In the genomic region with DNA sequence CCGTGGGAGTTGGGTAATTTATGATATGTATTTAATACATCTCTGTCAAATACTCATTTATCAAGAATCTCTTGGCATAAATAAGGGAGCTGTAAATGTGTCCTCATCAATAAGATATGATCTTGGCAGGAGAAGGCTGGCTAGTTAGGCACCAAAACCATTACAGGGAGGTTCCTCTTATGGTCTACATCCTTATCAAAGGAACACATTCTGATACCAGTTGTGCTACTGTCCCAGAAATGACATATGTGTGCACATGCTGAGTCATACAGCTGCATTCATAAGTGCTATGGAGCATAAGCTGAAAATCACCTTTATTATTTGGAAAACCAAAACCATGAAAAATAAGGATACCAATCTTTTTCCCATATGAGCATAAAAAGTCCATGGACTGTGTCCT, we compare ENCODE assay signal across 47 mouse cellular contexts. TPM values are rescaled to one million over a fixed set of nuclear protein-coding genes. Genes with fewer than 3 reads are reported as not detected.
"Had no signal": no experiment of that assay in that cellular context is flagged by ENCODE, and none has a peak within 500 bp of the region (broad histone marks: within the 10 kb centered on the region; RNA-seq: fewer than 3 reads in every experiment).

No protein-coding gene starts in this region.

- ATAC-seq: liver, embryonic 12.5 days; liver, postnatal 0 days; lung, postnatal 0 days; midbrain, embryonic 13.5 days; midbrain, embryonic 15.5 days; midbrain, embryonic 16.5 days had no signal

- H3K9me3 ChIP-seq: limb, embryonic 10.5 days; limb, embryonic 12.5 days; limb, embryonic 13.5 days; limb, embryonic 15.5 days; liver, embryonic 12.5 days; liver, embryonic 13.5 days; liver, embryonic 15.5 days; lung, embryonic 15.5 days; megakaryocyte, embryonic 14.5 days; midbrain, embryonic 10.5 days; midbrain, embryonic 12.5 days; midbrain, embryonic 13.5 days; midbrain, embryonic 15.5 days; neural tube, embryonic 12.5 days had no signal

- H3K9ac ChIP-seq: limb, embryonic 12.5 days; limb, embryonic 13.5 days; limb, embryonic 15.5 days; liver, embryonic 12.5 days; liver, embryonic 13.5 days; liver, embryonic 14.5 days; liver, embryonic 15.5 days; liver, postnatal 0 days; lung, embryonic 14.5 days; lung, embryonic 15.5 days; midbrain, embryonic 12.5 days; midbrain, embryonic 13.5 days; midbrain, embryonic 15.5 days; neural tube, embryonic 12.5 days had no signal

- H3K27me3 ChIP-seq: limb, embryonic 12.5 days; limb, embryonic 13.5 days; limb, embryonic 15.5 days; liver, embryonic 12.5 days; liver, embryonic 13.5 days; liver, embryonic 15.5 days; lung, embryonic 15.5 days; megakaryocyte, embryonic 14.5 days; midbrain, embryonic 12.5 days; midbrain, embryonic 13.5 days; midbrain, embryonic 15.5 days; neural tube, embryonic 12.5 days had no signal

- H3K27ac ChIP-seq: limb, embryonic 10.5 days; limb, embryonic 12.5 days; limb, embryonic 13.5 days; limb, embryonic 15.5 days; liver, embryonic 12.5 days; liver, embryonic 13.5 days; liver, embryonic 14.5 days; liver, embryonic 15.5 days; lung, embryonic 15.5 days; macrophage; midbrain, embryonic 10.5 days; midbrain, embryonic 12.5 days; midbrain, embryonic 13.5 days; midbrain, embryonic 15.5 days; neural tube, embryonic 12.5 days had no signal

- DNase-seq: left cerebral cortex, postnatal 4 days; liver; liver, embryonic 13.5 days; liver, postnatal 0 days; lung, adult 18-20 months; lung, adult 2 months; lung, embryonic 14.5 days; lung, postnatal 10 days; lung, postnatal 14 days; lung, postnatal 36 days; lung, postnatal 4 days; midbrain, embryonic 14.5 days had no signal

- H3K36me3 ChIP-seq: limb, embryonic 10.5 days; limb, embryonic 12.5 days; limb, embryonic 13.5 days; limb, embryonic 15.5 days; liver, embryonic 12.5 days; liver, embryonic 13.5 days; liver, embryonic 15.5 days; lung, embryonic 15.5 days; midbrain, embryonic 10.5 days; midbrain, embryonic 12.5 days; midbrain, embryonic 13.5 days; midbrain, embryonic 15.5 days; neural tube, embryonic 12.5 days had no signal

- H3K4me1 ChIP-seq: limb, embryonic 10.5 days; limb, embryonic 12.5 days; limb, embryonic 13.5 days; limb, embryonic 15.5 days; liver, embryonic 12.5 days; liver, embryonic 13.5 days; liver, embryonic 15.5 days; lung, embryonic 15.5 days; megakaryocyte, embryonic 14.5 days; midbrain, embryonic 10.5 days; midbrain, embryonic 12.5 days; midbrain, embryonic 13.5 days; midbrain, embryonic 15.5 days; neural tube, embryonic 12.5 days had no signal

- H3K4me3 ChIP-seq: limb, embryonic 10.5 days; limb, embryonic 12.5 days; limb, embryonic 13.5 days; limb, embryonic 15.5 days; liver, embryonic 12.5 days; liver, embryonic 13.5 days; liver, embryonic 15.5 days; lung, embryonic 15.5 days; megakaryocyte, embryonic 14.5 days; midbrain, embryonic 10.5 days; midbrain, embryonic 12.5 days; midbrain, embryonic 13.5 days; midbrain, embryonic 15.5 days; myocyte; neural tube, embryonic 12.5 days had no signal

- H3K4me2 ChIP-seq: limb, embryonic 12.5 days; limb, embryonic 13.5 days; limb, embryonic 15.5 days; liver, embryonic 11.5 days; liver, embryonic 12.5 days; liver, embryonic 13.5 days; liver, embryonic 15.5 days; lung, embryonic 14.5 days; lung, embryonic 15.5 days; midbrain, embryonic 11.5 days; midbrain, embryonic 12.5 days; midbrain, embryonic 13.5 days; midbrain, embryonic 15.5 days; neural tube, embryonic 12.5 days had no signal

RNA-seq across cellular contexts. Expression of gene Lipn, which starts 3.6 kb away (rescaled TPM):
- total RNA-seq: left cerebral cortex, postnatal 10 days; left cerebral cortex, postnatal 14 days; left cerebral cortex, postnatal 25 days; left cerebral cortex, postnatal 36 days; left cerebral cortex, postnatal 4 days; liver, adult 2 months; megakaryocyte progenitor cell, adult 5-6 weeks; megakaryocyte, adult 5-6 weeks; megakaryocyte-erythroid progenitor cell, adult 5-6 weeks; midbrain, postnatal 0 days; monocyte, adult 5-6 weeks had no signal
- polyA plus RNA-seq: limb, embryonic 10.5 days; limb, embryonic 11.5 days; limb, embryonic 12.5 days; limb, embryonic 13.5 days; limb, embryonic 14.5 days; limb, embryonic 15.5 days; liver, adult 2 months; liver, embryonic 11.5 days; liver, embryonic 12.5 days; liver, embryonic 13.5 days; liver, embryonic 14.5 days; liver, embryonic 15.5 days; liver, embryonic 16.5 days; liver, postnatal 0 days; lung, adult 2 months; lung, embryonic 14.5 days; lung, embryonic 15.5 days; lung, embryonic 16.5 days; lung, postnatal 0 days; midbrain, embryonic 10.5 days; midbrain, embryonic 11.5 days; midbrain, embryonic 12.5 days; midbrain, embryonic 13.5 days; midbrain, embryonic 14.5 days; midbrain, embryonic 15.5 days; midbrain, embryonic 16.5 days; midbrain, postnatal 0 days; myocyte; neural tube, embryonic 11.5 days; neural tube, embryonic 12.5 days had no signal

RNA-seq across cellular contexts. Expression of gene Lipm, which starts 37.2 kb away (rescaled TPM):
- total RNA-seq: left cerebral cortex, postnatal 25 days; left cerebral cortex, postnatal 36 days; liver, adult 2 months; megakaryocyte progenitor cell, adult 5-6 weeks; megakaryocyte, adult 5-6 weeks; megakaryocyte-erythroid progenitor cell, adult 5-6 weeks; monocyte, adult 5-6 weeks had no signal
- polyA plus RNA-seq: limb, embryonic 10.5 days; limb, embryonic 11.5 days; liver, adult 2 months; liver, embryonic 11.5 days; liver, embryonic 12.5 days; liver, embryonic 13.5 days; liver, embryonic 14.5 days; liver, embryonic 15.5 days; liver, embryonic 16.5 days; liver, postnatal 0 days; lung, embryonic 14.5 days; lung, postnatal 0 days; macrophage; midbrain, embryonic 10.5 days; midbrain, embryonic 11.5 days; midbrain, embryonic 12.5 days; midbrain, embryonic 13.5 days; midbrain, embryonic 14.5 days; midbrain, embryonic 15.5 days; midbrain, embryonic 16.5 days; myocyte; neural tube, embryonic 11.5 days; neural tube, embryonic 12.5 days had no signal

RNA-seq across cellular contexts. Expression of gene Lipk, which starts 55.5 kb away (rescaled TPM):
- total RNA-seq: left cerebral cortex, postnatal 14 days; left cerebral cortex, postnatal 25 days; left cerebral cortex, postnatal 36 days; left cerebral cortex, postnatal 4 days; liver, adult 2 months; megakaryocyte progenitor cell, adult 5-6 weeks; megakaryocyte, adult 5-6 weeks; megakaryocyte-erythroid progenitor cell, adult 5-6 weeks; monocyte, adult 5-6 weeks had no signal
- polyA plus RNA-seq: limb, embryonic 10.5 days; limb, embryonic 11.5 days; limb, embryonic 12.5 days; liver, adult 2 months; liver, embryonic 11.5 days; liver, embryonic 12.5 days; liver, embryonic 13.5 days; liver, embryonic 14.5 days; liver, embryonic 15.5 days; liver, embryonic 16.5 days; liver, postnatal 0 days; lung, embryonic 14.5 days; lung, embryonic 15.5 days; lung, embryonic 16.5 days; lung, postnatal 0 days; macrophage; midbrain, embryonic 10.5 days; midbrain, embryonic 11.5 days; midbrain, embryonic 12.5 days; midbrain, embryonic 13.5 days; midbrain, embryonic 14.5 days; midbrain, embryonic 15.5 days; midbrain, embryonic 16.5 days; midbrain, postnatal 0 days; myocyte; neural tube, embryonic 11.5 days; neural tube, embryonic 12.5 days had no signal
